Mouse (Mus musculus) heart, adult 18-20 months (tissue): Measurements from ENCODE around the gene Hist1h2be. TPM values are rescaled to one million over a fixed set of nuclear protein-coding genes. Genes with fewer than 3 reads are reported as not detected.
"Not testable (repeated sequence)": the region's sequence is repeated elsewhere in the genome, so short reads cannot be mapped to it uniquely, and the experiment has no call there.

Experiments
- DNase-seq, 2 experiments: peaks; one replicate each; pipeline ENCODE4 v3.0.0; 2021 to 2022; ENCODE audit warnings: mixed read lengths in 1 of 2
- total RNA-seq, 2 experiments: library from RNA; stranded (reverse); gene quantifications; 2 replicates each; pipeline ENCODE4 v1.2.3; 2021

The Hist1h2be gene
- total RNA-seq, 2 experiments from 2014 or later, result 8.6 to 10.2 TPM

DNA sequence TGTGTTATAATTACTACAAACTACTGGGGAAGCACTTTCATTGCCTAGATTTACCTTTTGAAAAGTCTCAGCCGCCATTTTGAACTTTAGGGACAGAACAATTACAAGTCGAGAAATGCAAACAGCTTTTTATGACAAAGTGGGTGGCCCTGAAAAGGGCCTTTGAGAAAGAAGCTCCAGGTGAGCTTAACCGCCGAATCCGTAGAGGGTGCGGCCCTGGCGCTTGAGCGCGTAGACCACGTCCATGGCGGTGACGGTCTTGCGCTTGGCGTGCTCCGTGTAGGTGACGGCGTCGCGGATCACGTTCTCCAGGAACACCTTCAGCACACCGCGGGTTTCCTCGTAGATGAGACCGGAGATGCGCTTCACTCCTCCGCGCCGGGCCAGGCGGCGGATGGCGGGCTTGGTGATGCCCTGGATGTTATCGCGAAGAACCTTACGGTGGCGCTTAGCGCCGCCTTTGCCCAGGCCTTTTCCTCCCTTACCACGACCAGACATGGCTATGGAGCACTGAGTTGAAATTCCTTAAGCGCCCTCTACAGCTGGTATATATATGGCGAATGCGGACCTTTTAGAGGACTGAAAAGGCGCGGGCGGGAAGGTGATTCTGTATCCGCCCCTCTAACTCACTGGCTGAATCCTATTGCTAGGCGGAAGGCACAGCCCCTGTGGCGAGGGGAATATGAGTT lies 69.6 kb downstream of the Hist1h2be start, which contains the start of gene Hist1h4f:
Gene Hist1h4f, minus strand, starts transcription at position 503 of the 689 bp plus-strand sequence.
- peak; percentile 85 to 90 for DNase-seq

DNA sequence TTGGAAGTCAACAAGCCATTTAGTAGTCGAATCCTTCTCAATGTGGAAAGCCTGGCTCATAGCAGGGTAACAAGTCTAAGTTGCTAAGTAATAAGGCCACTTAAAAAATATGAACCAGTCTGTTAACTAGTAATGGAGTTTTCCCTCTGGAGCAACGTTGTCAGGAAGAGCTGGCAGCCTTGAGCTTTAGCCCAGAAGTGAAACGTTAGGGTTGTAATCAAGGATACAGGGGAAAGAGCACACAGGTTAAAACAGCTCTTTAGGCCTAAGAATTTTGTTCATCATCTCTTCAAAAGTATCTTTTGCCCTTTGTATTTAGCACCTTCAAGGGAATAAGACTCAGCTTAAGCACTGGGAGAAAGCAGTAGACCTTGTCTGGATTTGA lies 70.2 kb downstream of the Hist1h2be start:
- DNase-seq, result no peak

DNA sequence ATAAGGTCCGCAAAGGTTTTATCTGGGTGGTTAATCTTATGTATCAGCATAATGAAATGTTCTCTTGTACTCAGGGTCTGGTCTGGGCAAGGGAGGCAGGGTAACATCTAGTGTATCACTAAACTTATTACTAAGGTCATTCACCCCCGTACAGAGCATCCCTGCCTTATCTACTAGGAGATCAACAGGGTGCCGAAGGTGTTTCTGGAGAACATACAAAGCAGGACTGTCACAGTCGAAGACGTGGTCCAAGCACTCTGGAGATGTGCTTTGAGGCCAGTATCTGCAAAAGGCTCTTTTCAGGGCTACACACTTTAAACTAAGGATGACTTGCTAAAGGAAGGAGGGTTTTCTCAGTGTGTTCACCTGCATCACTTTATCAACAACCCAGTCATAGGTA lies 74.2 kb downstream of the Hist1h2be start:
- DNase-seq, result no peak

DNA sequence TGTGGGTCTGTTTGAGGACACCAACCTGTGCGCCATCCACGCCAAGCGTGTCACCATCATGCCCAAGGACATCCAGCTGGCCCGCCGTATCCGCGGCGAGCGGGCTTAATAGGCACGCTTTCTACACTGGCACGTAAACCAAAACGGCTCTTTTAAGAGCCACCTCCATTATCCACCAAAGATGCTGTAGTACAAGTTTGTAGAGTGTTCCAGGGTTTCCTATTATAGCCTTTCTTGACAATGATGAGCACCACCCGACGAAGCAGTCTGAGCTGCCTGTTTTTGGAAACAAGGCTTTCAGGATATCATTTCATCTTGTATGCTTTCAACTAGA lies 76.2 kb downstream of the Hist1h2be start:
- DNase-seq, result not testable (repeated sequence)

DNA sequence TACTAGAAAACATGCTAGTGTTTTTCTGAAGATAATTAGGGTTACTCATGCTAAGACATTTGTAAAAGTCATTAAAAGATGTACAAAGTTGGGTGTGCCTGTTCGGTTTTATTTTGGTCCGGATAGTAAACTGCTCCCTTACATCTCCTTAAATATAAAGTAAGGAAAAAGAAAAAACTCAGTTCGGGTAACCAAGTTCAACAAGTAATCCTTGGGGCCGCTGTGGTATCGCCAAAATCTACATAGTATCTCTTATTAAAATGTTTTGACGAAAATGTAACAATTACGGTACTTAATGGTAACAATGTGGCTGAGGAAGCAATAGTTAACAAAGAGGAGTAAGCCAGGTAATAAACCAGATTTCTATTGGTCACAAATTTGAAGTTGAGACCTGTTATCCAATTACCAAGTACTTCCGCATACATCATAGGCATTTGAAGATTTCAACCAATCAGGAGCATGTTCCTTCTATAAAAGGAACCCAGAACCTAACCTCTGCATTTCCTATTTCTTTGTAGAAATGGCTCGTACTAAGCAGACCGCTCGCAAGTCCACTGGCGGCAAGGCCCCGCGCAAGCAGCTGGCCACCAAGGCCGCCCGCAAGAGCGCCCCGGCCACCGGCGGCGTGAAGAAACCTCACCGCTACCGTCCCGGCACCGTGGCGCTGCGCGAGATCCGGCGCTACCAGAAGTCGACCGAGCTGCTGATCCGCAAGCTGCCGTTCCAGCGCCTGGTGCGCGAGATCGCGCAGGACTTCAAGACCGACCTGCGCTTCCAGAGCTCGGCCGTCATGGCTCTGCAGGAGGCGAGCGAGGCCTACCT lies 76.7 kb downstream of the Hist1h2be start, which contains the start of gene Hist1h3f:
Gene Hist1h3f, plus strand, starts transcription at position 88 of the 822 bp plus-strand sequence.
- DNase-seq, result peak; percentile 89 to 90

DNA sequence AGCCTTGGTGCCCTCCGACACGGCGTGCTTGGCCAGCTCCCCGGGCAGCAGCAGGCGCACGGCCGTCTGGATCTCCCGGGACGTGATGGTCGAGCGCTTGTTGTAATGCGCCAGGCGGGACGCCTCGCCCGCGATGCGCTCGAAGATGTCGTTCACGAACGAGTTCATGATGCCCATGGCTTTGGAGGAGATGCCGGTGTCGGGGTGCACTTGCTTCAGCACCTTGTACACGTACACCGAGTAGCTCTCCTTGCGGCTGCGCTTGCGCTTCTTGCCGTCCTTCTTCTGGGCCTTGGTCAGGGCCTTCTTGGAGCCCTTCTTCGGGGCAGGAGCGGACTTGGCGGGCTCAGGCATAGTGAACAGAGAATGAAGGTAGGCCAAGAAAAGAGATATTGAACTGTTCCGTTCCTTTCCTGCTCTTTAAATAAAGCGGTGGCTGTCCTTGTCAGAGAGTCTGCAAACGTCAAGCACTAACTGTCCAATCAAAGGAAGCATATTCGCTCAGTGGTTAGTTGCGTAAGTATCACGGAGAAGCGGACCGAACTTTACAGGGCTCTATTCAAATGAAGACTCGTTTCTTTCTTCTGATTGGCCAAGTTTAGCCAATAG lies 77.8 kb downstream of the Hist1h2be start, which contains the start of gene Hist1h2bh:
Gene Hist1h2bh, minus strand, starts transcription at position 394 of the 609 bp plus-strand sequence.
- peak; percentile 81 to 91 for DNase-seq

DNA sequence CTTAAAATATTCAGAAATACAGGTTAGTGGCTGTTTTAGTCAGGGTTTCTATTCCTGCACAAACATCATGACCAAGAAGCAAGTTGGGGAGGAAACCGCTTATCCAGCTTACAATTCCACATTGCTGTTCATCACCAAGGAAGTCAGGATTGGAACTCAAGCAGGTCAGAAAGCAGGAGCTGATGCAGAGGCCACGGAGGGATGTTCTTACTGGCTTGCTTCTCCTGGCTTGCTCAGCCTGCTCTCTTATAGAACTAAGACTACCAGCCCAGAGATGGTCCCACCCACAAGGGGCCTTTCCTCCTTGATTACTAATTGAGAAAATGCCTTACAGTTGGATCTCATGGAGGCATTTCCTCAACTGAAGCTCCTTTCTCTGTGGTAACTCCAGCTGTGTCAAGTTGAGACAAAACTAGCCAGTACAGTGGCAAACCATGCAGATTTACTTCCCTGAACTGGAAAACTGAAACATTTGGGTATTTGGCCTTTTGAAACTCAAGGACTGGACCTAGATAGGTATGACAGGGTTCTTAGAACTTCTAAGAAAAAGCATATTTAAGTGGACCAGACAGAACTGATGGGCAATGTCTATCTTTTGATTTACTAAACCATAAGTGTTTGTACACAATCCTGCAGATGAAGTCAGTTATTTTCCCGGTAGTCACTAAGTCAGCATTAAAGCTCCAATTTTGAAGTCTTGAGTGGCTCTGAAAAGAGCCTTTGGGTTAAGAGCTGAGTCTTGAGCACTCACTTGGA lies 78.5 kb downstream of the Hist1h2be start:
- not testable (repeated sequence) for DNase-seq

DNA sequence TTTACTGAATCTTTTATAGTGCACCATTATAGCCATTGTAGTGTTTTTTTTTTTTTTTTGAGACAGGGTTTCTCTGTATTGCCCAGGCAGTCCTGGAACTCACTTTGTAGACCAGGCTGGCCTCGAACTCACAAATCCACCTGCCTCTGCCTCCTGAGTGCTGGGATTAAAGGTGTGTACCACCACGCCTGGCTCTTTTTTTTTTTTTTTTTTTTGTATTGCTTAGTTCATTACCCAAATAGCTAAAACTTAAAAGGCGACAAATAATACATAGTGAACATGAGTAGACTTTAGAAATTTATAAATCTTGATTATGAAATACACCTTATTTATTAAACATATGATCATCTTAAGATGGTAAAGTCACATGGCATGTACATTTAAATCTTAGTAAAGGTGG lies 79.4 kb downstream of the Hist1h2be start:
- no peak for DNase-seq

DNA sequence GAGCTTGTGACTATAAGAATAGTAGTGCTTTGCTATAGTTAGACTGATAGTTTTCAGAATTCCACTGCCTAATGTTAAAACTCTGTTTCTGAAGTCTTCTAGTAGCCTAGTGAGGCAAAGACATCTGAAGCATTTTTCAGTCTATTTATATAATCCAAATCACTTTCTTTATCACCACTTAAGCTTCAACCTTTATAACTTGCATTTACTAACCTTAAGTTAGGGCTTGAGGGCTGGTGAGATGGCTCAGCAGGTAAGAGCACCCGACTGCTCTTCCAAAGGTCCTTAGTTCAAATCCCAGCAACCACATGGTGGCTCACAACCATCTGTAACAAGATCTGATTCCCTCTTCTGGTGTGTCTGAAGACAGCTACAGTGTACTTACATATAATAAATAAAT lies 81.1 kb downstream of the Hist1h2be start:
- DNase-seq, result not testable (repeated sequence)

DNA sequence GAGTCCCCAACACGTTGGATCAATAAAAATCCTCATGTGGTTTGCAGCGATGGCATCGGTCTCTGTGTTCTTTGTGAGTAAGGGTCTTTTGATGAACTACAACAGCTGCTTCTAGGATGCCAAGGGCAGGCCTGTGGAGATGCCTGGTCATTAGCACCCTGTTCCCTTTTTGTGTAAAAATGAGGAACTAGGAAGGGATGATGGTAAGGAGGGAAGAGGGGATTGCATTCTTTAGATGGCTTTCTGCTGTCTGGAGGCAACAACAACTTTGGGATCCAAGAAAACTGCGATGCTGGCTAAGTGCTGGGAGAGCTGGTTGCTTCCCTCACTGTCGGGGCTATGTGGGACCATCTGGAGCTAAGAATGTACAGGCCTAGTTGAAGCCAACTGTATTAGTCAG lies 82.7 kb downstream of the Hist1h2be start:
- no peak for DNase-seq

DNA sequence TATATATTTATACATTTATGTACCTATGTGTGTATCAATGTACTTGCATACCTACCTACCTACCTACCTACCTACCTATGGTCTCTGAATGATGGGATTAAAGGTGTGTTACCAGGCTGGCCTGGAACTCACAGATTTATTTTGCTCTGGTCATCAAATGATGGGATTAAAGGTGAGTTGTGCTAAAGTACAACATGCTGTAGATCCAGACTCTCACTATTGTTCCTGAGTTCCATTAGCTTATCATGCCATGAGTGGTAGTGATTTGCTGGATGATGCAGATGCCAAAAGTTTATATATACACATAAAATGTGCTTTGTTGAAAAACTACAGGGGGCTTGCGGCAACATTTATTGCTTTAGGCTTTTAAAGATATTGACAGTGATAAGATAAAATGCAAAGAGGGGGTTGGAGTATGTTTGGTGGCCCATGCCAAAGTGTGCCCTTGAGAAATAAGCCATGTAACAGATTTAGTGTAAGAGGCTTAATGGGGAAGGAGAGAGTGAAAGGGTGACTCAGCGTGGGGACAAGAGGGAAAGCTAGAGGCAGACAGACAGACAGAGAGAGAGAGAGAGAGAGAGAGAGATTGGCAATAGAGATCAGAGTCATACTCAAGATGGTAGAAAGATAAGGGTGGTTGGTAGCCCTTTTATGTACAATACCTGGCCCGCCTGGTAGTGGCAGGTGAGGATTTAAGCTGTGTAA lies 83.8 kb downstream of the Hist1h2be start:
- no peak for DNase-seq

DNA sequence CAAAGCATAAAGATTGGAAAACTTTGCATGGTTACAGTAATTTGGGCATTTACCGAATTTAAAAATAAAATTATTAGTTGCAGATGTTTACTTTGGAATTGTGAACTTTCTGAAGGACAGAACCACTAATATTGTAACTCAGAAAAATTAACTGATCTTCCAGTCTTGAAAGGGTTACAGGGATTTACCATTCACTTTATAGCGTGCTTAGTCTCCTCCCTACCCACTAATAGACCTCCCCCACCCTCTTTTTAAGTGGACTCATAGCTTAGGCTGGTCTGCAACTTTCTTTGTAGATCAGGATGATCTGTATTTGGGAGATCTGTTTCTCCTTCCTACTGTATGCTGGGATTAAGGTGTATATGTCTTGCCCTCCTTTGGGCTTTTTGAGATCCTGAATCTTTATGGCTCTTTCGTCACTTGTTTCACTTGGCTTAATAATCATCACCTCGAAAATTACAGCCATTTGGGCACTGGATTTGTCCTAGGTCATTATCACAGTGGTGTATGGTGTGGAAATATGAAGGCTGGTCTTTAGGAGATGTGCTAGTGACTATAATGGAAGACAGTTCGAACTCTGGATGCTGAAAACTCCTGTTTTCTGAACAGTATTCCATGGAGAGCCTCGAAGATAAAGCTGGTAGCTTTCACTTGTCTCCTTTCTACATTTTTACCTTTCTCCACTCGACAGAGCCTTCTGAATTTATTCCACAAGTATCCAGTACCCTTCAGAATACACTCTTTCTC lies 84.7 kb downstream of the Hist1h2be start:
- no peak for DNase-seq

DNA sequence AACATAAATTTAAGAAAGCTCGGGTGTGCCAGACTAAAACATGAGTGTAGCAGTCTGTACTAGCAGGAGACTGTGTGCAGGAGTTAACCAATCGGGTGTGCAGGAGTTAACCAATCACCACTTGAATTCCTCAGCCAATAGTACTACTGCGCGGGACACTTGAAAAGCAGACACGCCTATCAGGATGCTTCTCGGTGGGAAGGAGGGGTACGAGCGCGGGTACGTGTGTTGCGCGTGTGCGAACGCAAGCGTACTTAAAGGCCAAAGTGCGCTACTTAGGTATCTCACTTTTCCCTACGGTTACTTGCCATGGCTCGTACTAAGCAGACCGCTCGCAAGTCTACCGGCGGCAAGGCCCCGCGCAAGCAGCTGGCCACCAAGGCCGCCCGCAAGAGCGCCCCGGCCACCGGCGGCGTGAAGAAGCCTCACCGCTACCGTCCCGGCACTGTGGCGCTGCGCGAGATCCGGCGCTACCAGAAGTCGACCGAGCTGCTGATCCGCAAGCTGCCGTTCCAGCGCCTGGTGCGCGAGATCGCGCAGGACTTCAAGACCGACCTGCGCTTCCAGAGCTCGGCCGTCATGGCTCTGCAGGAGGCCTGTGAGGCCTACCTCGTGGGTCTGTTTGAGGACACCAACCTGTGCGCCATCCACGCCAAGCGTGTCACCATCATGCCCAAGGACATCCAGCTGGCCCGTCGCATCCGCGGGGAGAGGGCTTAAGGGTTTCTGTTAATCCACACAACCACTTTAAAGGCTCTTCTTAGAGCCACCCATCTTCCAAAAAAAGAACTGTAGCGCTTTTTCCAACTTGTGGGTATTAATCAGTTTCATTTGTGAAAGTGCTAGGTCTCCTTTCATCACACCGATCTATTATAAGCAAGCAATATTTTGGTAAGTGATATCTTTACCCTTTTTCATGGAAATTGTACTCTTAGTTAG lies 85.5 kb downstream of the Hist1h2be start, which contains the start of gene Hist1h3g:
Gene Hist1h3g, plus strand, starts transcription at position 286 of the 939 bp plus-strand sequence.
- DNase-seq, result peak; percentile 89 to 94

DNA sequence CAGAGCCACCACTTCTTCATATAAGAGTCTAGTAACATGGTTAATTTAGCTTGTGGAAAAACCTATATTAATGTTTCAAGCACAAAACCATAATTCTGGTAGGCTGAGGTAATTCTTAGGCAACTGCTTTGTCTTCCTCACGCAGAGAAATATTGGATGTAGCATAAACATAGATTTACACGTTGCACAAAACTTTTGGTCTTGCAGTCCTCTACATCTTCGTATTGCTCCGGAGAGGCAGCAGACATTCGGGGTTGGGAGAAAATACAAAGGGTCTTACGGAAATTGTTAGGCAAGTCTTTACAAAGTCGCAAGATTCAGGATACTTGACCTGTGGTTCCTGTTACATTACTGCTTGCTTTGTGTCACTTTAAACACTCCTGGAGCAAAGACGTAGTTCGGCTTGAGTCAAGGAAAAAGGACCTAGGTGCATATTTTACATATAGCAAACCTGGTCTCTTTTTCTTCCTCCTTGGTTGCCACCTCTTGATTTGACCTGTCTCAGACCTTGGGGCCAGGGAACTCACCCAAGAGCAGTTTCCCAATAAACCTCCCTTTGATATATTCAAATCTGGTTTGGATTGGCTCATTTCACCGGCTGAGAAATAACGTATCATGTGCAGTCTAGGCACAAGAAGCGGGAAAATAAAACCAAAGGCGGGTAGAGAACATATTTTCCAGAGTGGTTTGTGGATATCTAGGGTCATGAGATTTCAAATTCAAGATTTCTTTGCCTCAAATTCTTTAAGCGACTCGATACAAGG lies 86.4 kb downstream of the Hist1h2be start:
- peak in 1 of 2 experiments; percentile 20 for DNase-seq
